Mouse (Mus musculus) myocyte (in vitro differentiated cells): Measurements from ENCODE around the gene Ehbp1.

Experiments used
- CEBPB ChIP-seq: IDR thresholded peaks from 2 replicates; pipeline ENCODE4 v1.6.1; 2011; ENCODE audit warnings: mild to moderate bottlenecking, moderate library complexity; ENCODE audit not compliant: poor library complexity, insufficient read depth, severe bottlenecking
- E2F4 ChIP-seq: IDR thresholded peaks from one replicate; pipeline ENCODE4 v1.6.1; 2011; ENCODE audit warnings: mild to moderate bottlenecking, control low read depth, moderate library complexity; ENCODE audit not compliant: insufficient read depth
- MAX ChIP-seq: IDR thresholded peaks from one replicate; pipeline ENCODE4 v1.6.1; 2011; ENCODE audit warnings: low read depth, mild to moderate bottlenecking, control low read depth
- MYOD1 ChIP-seq, 3 experiments: IDR thresholded peaks; one replicate each; pipeline ENCODE4 v1.6.1; 2011; ENCODE audit warnings: control low read depth in 2 of 3, low read depth in 2 of 3, mild to moderate bottlenecking in 2 of 3, moderate library complexity in 1 of 3; ENCODE audit not compliant: insufficient read length in 2 of 3, control insufficient read depth in 1 of 3
- POLR2A ChIP-seq: IDR thresholded peaks from one replicate; pipeline ENCODE4 v1.6.1; 2011; ENCODE audit warnings: low read depth, mild to moderate bottlenecking, control low read depth, moderate library complexity; ENCODE audit not compliant: insufficient read length
- POLR2AphosphoS2 ChIP-seq: IDR thresholded peaks from one replicate; pipeline ENCODE4 v1.6.1; 2011; ENCODE audit warnings: low read depth, control low read depth; ENCODE audit not compliant: insufficient read length
- REST ChIP-seq: IDR thresholded peaks from one replicate; pipeline ENCODE4 v1.6.1; 2011; ENCODE audit warnings: mild to moderate bottlenecking, control low read depth, moderate library complexity; ENCODE audit not compliant: insufficient read depth, insufficient read length
- TCF12 ChIP-seq: IDR thresholded peaks from one replicate; pipeline ENCODE4 v1.6.1; 2011; ENCODE audit warnings: mild to moderate bottlenecking, control low read depth; ENCODE audit not compliant: poor library complexity, insufficient read depth, severe bottlenecking
- USF1 ChIP-seq: IDR thresholded peaks from one replicate; pipeline ENCODE4 v1.6.1; 2011; ENCODE audit warnings: low read depth, mild to moderate bottlenecking, control low read depth, moderate library complexity

DNA sequence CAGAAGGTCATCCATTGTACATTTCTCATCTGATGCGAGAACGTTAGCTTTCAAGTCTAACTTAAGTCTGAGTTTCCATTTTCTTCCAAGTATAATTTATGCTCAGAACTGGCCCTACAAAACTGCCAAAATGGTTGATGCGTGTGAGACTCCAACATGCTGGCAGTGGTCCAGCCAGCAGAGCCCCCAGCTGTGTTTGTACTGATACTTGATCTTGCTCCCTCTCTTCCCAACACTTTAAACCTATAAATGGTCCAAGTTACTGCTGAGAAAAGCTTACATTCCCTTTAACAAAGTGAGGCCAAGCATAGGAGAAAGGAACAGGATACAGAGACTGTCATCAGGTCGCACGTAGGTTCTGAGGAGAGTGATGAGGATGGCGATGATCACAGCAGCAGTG is 111.2 kb downstream of the Ehbp1 start:
- TF ChIP-seq POLR2A (no peak), CEBPB (no peak), POLR2AphosphoS2 (no peak), MAX (no peak), USF1 (no peak), E2F4 (no peak), REST (no peak), TCF12 (no peak), MYOD1 (IDR thresholded peaks at IDR 0.05; ENCODE audit: control insufficient read depth in 1 of 3, insufficient read length in 2 of 3, low read depth in 2 of 3) (no peak)
